Mouse (Mus musculus) right cerebral cortex, postnatal 14 days (tissue): ENCODE measurements around the gene Parm1.

Experiments
- DNase-seq: peaks from one replicate; pipeline ENCODE4 v3.0.0; 2022

Gene Parm1

DNA sequence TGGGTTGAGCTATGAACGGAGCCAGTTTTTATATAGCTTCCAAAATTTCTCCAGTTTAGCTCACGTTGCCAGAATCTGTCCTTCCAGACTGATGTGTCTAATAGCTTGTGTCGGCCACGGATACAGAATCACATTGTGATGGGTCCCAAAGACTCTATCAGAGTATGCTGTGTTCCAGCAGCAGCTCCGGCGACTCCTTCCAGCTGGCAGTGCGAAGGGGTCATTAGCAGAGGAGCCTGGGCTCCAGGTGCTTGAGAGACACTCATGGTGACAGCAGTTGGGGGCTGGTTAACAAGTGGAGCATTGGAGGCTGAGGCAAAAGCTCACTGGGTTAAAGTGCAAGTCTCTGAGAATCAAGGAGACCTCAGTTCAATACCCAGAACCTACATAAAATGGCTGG is 61.5 kb downstream of the Parm1 start:
- DNase-seq, result no peak

GRCm38 (mm10) chr5:91581799-91582198 is 64.4 kb downstream of the Parm1 start:
- DNase-seq, result no peak

DNA sequence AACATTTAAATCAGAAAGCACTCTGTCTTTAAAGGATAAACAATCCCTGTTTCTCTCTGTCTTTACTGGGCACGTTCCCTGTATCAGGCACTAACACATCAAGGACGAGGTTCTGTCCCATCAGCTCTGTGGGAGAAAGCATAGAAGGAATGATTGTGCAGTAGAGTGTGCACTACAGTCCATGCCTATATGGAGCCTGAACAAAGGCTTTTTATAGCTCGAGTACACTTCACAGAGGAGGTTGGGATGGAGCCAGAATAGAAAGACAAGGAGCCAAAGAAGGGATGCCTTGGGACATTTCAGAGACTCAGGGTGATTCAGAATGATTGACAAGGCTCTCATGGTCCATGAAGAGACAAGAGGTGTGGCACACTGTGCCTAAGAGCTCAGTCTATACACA is 68.8 kb downstream of the Parm1 start:
- no peak for DNase-seq

DNA sequence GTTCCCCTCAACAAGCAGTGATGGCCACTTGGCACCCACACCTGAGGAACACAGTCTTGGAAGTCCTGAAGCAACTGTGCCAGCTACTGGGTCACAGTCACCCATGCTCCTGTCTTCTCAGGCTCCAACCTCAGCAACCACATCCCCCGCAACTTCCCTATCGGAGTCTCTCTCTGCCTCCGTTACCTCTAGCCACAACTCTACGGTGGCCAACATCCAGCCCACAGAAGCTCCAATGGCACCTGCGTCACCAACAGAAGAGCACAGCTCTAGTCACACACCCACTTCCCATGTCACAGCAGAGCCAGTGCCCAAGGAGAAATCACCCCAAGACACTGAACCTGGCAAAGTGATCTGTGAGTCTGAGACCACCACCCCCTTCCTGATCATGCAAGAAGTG is 76.7 kb downstream of the Parm1 start:
- no peak for DNase-seq

GRCm38 (mm10) chr5:91597216-91597615 is 79.8 kb downstream of the Parm1 start:
- DNase-seq, result no peak

GRCm38 (mm10) chr5:91599801-91600200 is 82.4 kb downstream of the Parm1 start:
- no peak for DNase-seq

- no peak for DNase-seq
Measured at GRCm38 (mm10) chr5:91603347-91603746, 85.9 kb downstream of the Parm1 start.

GRCm38 (mm10) chr5:91603787-91604439 is 86.5 kb downstream of the Parm1 start:
- no peak for DNase-seq

GRCm38 (mm10) chr5:91607234-91607633 is 89.8 kb downstream of the Parm1 start:
- no peak for DNase-seq

- DNase-seq, result no peak
Measured at GRCm38 (mm10) chr5:91607841-91608240, 90.4 kb downstream of the Parm1 start.

DNA sequence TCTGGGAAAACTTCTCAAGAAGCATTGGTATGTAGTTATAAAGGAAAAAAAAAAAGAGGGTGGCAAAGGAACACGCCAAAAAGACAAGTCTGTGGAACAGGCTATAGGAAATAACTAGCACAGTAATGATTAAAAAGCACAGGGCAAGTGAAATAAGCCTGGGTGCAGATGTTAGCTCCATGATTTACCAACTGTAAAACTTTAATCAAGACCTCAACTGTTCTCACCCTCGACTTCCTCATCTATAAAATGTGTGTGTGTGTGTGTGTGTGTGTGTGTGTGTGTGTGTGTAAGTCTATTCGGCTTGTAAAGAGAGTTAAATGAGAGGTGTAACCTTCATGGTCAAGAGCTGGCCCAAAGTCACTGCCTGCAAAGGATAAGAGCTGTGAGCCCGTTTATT is 91.6 kb downstream of the Parm1 start:
- DNase-seq, result no peak

DNA sequence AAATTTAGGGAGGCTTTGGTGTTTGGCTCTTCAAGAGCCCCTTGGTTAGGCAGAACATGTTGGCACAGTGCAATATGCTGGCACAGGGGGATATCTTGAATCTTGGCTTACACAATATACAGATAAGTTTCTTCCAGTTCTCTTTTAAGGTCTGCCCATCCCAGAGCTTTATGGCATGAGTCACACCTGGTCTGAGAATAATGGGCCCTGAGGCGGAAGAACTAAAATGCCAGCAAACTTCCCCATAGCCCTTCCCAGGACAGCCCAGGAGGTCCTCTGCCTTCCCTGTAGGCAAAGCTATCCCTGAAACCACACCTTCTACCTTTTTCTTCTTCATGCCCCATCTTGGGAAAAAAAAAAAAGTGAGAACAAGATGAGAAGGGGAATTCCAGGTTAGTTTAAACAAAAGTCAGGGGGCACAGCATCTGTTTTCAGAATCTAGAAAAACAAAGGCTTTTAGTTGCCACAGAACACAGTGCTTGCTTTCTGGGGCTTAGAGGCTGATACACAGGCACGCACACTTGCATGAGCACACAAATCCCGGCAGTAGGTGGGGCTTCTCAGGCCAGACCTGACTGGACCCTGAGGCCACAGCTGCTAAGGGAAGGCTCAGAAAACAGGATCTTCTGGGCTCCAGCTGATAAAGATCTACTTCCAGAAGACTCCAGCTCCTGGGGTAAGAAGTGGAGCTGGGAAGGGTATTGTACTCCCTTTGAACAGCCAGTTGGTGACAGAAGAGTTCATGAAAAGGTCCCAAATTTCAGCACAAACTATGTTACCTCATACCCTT is 92.3 kb downstream of the Parm1 start:
- no peak for DNase-seq

- DNase-seq, result no peak
Measured at GRCm38 (mm10) chr5:91610499-91610898, 93.1 kb downstream of the Parm1 start.

GRCm38 (mm10) chr5:91611589-91611988 is 94.2 kb downstream of the Parm1 start:
- DNase-seq, result no peak

GRCm38 (mm10) chr5:91617331-91618233 is 100.2 kb downstream of the Parm1 start:
- DNase-seq, result no peak

GRCm38 (mm10) chr5:91618661-91619173 is 101.3 kb downstream of the Parm1 start:
- no peak for DNase-seq

- DNase-seq, result no peak
Measured at GRCm38 (mm10) chr5:91621197-91621596, 103.8 kb downstream of the Parm1 start.

DNA sequence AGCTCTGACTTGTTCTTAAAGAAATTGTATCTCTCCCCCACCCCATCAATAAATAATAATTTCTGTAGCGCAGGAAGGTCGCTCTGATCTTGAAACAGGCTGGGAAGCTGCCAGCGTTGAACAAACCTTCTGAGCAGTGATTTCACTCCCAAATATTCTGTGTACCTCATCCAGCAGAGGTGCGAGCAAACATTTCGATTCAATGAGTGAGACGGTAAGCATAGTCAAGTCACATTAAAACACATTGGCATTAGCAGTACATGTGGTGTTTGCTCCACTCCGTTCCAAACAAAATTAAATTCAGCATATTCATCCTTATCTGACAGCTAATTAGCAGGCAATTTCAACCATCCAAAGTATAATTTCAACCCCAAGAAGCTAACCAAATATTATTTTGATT is 109.4 kb downstream of the Parm1 start:
- no peak for DNase-seq

- DNase-seq, result peak; percentile 13
Measured at GRCm38 (mm10) chr5:91629472-91629871, 112.1 kb downstream of the Parm1 start.

DNA sequence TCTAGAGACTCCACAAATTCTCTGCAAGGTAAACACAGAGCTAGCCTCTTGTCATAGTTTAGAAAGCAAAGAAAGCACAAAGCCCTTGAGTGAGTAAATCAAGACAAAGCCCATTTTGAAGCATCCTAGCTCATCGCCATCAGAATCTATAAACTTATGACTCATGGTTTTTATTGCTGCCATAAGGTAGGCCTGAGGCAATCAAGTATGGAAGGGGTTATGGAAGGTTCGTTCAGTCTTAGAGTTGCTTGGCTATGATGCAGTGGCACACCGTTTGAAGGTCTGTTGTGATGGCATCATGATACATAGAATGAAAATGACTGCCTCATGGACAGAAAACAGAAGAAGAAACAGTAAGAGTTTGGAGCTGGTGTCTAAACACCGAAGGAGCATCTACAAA is 133.9 kb downstream of the Parm1 start:
- DNase-seq, result no peak

- no peak for DNase-seq
Measured at GRCm38 (mm10) chr5:91653061-91653915, 135.9 kb downstream of the Parm1 start.

DNA sequence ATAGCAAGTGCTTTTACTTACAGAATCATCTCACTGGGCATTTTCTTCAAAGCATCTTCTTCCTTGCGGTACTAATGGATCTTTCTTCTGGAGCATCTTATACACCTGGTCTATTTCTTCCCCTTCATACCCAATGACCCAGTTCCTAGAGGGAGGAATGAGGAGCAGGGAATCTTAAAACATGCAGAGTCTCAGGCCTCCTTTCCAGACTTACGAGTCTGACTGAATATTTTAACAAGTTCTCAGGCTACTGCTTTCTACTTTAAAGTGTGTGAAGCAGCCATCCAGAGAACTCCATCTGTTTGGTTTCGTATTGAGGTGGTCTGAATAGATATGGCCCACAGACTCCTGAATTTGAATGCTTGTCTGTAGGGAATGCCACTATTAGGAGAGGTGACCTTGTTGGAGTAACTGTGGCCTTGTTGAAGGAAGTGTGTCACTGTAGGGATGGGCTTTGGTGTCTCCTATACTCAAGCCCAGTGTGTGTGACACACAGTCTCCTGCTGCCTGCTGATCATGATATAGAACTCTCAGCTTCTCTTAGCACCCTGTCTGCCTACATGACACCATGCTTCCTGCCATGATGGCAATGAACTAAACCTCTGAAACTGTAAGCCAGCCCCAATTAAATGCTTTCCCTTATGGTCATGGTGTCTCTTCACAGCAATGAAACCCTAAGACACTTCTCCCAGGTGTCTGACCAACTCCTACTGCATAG is 137.1 kb downstream of the Parm1 start:
- no peak for DNase-seq
